Mouse (Mus musculus) forelimb bud, embryonic 11.5 days (tissue): ENCODE measurements around the gene Olfr693.
"Not testable (repeated sequence)": the region's sequence is repeated elsewhere in the genome, so short reads cannot be mapped to it uniquely, and the experiment has no call there.

Experiments
- DNase-seq: peaks from one replicate; pipeline ENCODE4 v3.0.0-alpha.2; 2012; ENCODE audit warnings: low read depth, low spot score

Gene Olfr693

GRCm38 (mm10) chr7:106680484-106680883, at the start of gene Olfr693:
Gene Olfr693 (minus strand): TSS chr7:106680584.
- DNase-seq, result no peak

GRCm38 (mm10) chr7:106725654-106726053, 45.3 kb upstream of the Olfr693 start:
- not testable (repeated sequence) for DNase-seq

- DNase-seq, result no peak
Measured at GRCm38 (mm10) chr7:106716296-106716695, 35.9 kb upstream of the Olfr693 start, which contains the start of gene Olfr695. Gene Olfr695 (minus strand): TSS chr7:106716396.

GRCm38 (mm10) chr7:106711463-106711862, 31.1 kb upstream of the Olfr693 start:
- DNase-seq, result no peak

- not testable (repeated sequence) for DNase-seq
Measured at GRCm38 (mm10) chr7:106707705-106708104, 27.3 kb upstream of the Olfr693 start.

GRCm38 (mm10) chr7:106696891-106697290, 16.5 kb upstream of the Olfr693 start:
- no peak for DNase-seq

GRCm38 (mm10) chr7:106692976-106693375, 12.6 kb upstream of the Olfr693 start:
- no peak for DNase-seq

- no peak for DNase-seq
Measured at GRCm38 (mm10) chr7:106691714-106692113, 11.3 kb upstream of the Olfr693 start, which contains the start of gene Olfr694. Gene Olfr694 (minus strand): TSS chr7:106691814.

GRCm38 (mm10) chr7:106685382-106685781, 5.0 kb upstream of the Olfr693 start:
- DNase-seq, result no peak

- DNase-seq, result no peak
Measured at GRCm38 (mm10) chr7:106652344-106652652, 28.1 kb downstream of the Olfr693 start.

- no peak for DNase-seq
Measured at GRCm38 (mm10) chr7:106651555-106652343, 28.6 kb downstream of the Olfr693 start.

GRCm38 (mm10) chr7:106649774-106650173, 30.6 kb downstream of the Olfr693 start:
- no peak for DNase-seq

GRCm38 (mm10) chr7:106645261-106645660, 35.1 kb downstream of the Olfr693 start:
- DNase-seq, result no peak

- DNase-seq, result no peak
Measured at GRCm38 (mm10) chr7:106644222-106644870, 36.0 kb downstream of the Olfr693 start.

GRCm38 (mm10) chr7:106640839-106641238, 39.5 kb downstream of the Olfr693 start:
- DNase-seq, result no peak

- no peak for DNase-seq
Measured at GRCm38 (mm10) chr7:106635560-106635959, 44.8 kb downstream of the Olfr693 start.
